Mouse (Mus musculus): ENCODE measurements around the gene Cpn1.

DNA sequence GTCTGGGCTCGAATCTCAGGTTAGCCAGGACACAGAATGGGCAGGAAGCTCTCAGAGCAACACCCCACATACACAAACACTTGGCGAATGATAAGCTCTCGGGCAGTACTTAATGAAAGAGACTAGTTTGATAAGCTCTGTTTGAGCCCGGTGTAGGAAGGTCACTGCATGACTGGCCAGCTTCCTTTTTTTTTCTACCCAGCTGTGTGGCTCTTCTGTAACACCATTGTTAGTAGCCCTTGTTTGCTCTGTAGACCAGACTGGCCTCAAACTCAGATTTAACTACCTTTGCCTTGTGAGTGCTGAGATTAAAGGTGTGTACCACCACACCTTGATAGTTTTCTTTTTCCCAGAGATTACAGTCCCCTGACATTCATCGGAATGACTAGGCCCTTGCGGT lies 27.5 kb upstream of the Cpn1 start:
- no peak for TF ChIP-seq CTCF (IDR thresholded peaks at IDR 0.05; ENCODE audit: borderline replicate concordance, extremely low read depth, insufficient read depth, insufficient read length)
- TF ChIP-seq POLR2A (IDR thresholded peaks at IDR 0.05; ENCODE audit: borderline replicate concordance, extremely low read depth, insufficient read depth, insufficient read length, poor library complexity, severe bottlenecking), result no peak
